Comparison of ENCODE assay signal across 8 mouse cellular contexts in genomic region chrX:48433527-48433899, GRCm38 (mm10). TPM values are rescaled to one million over a fixed set of nuclear protein-coding genes. Genes with fewer than 3 reads are reported as not detected.
A peak's percentile ranks its signal among the peaks of the same experiment; 100 is the strongest.
DNase-seq lines count a peak whose midpoint lies in the region; ATAC-seq and TF ChIP-seq lines count a peak whose summit lies in the region.

No protein-coding gene starts in this region.

- no peak overlapping the region for H3K4me3 ChIP-seq in stomach, embryonic 16.5 days (replicated peaks; ENCODE audit: low read length)
- no peak overlapping the region for H3K4me3 ChIP-seq in stomach, postnatal 0 days (ENCODE audit: low read depth, low read length)
- no peak overlapping the region for H3K4me3 ChIP-seq in midbrain, embryonic 16.5 days (ENCODE audit: low read depth, low read length)

- no peaks in the 10 kb centered on the region for H3K36me3 ChIP-seq in stomach, embryonic 16.5 days (ENCODE audit: control insufficient read depth, insufficient read depth, low read length)
- no peaks in the 10 kb centered on the region for H3K36me3 ChIP-seq in stomach, postnatal 0 days (ENCODE audit: control insufficient read depth, insufficient read depth, low read length)
- H3K36me3 ChIP-seq in midbrain, embryonic 16.5 days (ENCODE audit: control insufficient read depth, insufficient read depth, low read length), result no peaks in the 10 kb centered on the region

- H3K9me3 ChIP-seq in stomach, embryonic 16.5 days (replicated peaks; ENCODE audit: control insufficient read depth, low read length), result no peaks in the 10 kb centered on the region
- H3K9me3 ChIP-seq in stomach, postnatal 0 days (ENCODE audit: control insufficient read depth, low read length), result no peaks in the 10 kb centered on the region
- no peaks in the 10 kb centered on the region for H3K9me3 ChIP-seq in midbrain, embryonic 16.5 days (replicated peaks; ENCODE audit: control insufficient read depth, low read length, poor library complexity, severe bottlenecking)

- WGBS in stomach, embryonic 16.5 days, result 43% methylated on average over 6 of the region's 6 CpGs
- 53% methylated on average over 6 of the region's 6 CpGs for WGBS in stomach, postnatal 0 days
- WGBS in midbrain, embryonic 16.5 days, result 53% methylated on average over 6 of the region's 6 CpGs

- no peak overlapping the region for H3K4me2 ChIP-seq in stomach, embryonic 16.5 days (ENCODE audit: low read depth, low read length)
- no peak overlapping the region for H3K4me2 ChIP-seq in stomach, postnatal 0 days (replicated peaks; ENCODE audit: low read depth)
- no peak overlapping the region for H3K4me2 ChIP-seq in midbrain, embryonic 16.5 days (ENCODE audit: low read length)

- TF ChIP-seq CTCF in stomach, postnatal 0 days (IDR thresholded peaks at IDR 0.05; ENCODE audit: low read depth), result no peak

- no peak for DNase-seq in stomach, postnatal 0 days (ENCODE audit: low spot score)
- peak; percentile 47 for DNase-seq in kidney, postnatal 10 days
- no peak for DNase-seq in adrenal gland, adult 2 months
- DNase-seq in cerebellum, adult 18-20 months, result no peak
- DNase-seq in layer of hippocampus, adult 9-10 months (ENCODE audit: low spot score), result no peak

- ATAC-seq in stomach, embryonic 16.5 days (ENCODE audit: insufficient read depth, low FRiP score), result 0 out of 2 replicates have a peak, but pooled peaks have one; percentile 12
- no peak for ATAC-seq in stomach, postnatal 0 days (ENCODE audit: low FRiP score, low TSS enrichment)
- peak; percentile 82 for ATAC-seq in megakaryocyte, adult 5-6 weeks (ENCODE audit: poor library complexity, severe bottlenecking)
- ATAC-seq in midbrain, embryonic 16.5 days, result no peak

- H3K27me3 ChIP-seq in stomach, embryonic 16.5 days (ENCODE audit: control insufficient read depth, insufficient read depth, low read length), result no peaks in the 10 kb centered on the region
- H3K27me3 ChIP-seq in stomach, postnatal 0 days (ENCODE audit: control insufficient read depth, insufficient read depth, low read length), result no peaks in the 10 kb centered on the region
- no peaks in the 10 kb centered on the region for H3K27me3 ChIP-seq in midbrain, embryonic 16.5 days (ENCODE audit: control insufficient read depth, insufficient read depth, low read depth, low read length)

- no peak for TF ChIP-seq EP300 in stomach, postnatal 0 days (optimal IDR thresholded peaks at IDR 0.05)

- no peak overlapping the region for H3K9ac ChIP-seq in stomach, embryonic 16.5 days (ENCODE audit: low read length)
- no peak overlapping the region for H3K9ac ChIP-seq in stomach, postnatal 0 days (ENCODE audit: low read length)
- H3K9ac ChIP-seq in midbrain, embryonic 16.5 days (ENCODE audit: low read depth, low read length), result no peak overlapping the region

- no peaks in the 10 kb centered on the region for H3K4me1 ChIP-seq in stomach, embryonic 16.5 days (ENCODE audit: control insufficient read depth, insufficient read depth, low read length)
- H3K4me1 ChIP-seq in stomach, postnatal 0 days (replicated peaks; ENCODE audit: control insufficient read depth, insufficient read depth), result no peaks in the 10 kb centered on the region
- H3K4me1 ChIP-seq in midbrain, embryonic 16.5 days (ENCODE audit: control insufficient read depth, insufficient read depth, low read length), result no peaks in the 10 kb centered on the region

- H3K27ac ChIP-seq in stomach, embryonic 16.5 days (ENCODE audit: low read length), result no peak overlapping the region; the same call in 1 of the 2 replicates
- H3K27ac ChIP-seq in stomach, postnatal 0 days (replicated peaks), result no peak overlapping the region
- H3K27ac ChIP-seq in midbrain, embryonic 16.5 days (ENCODE audit: low read length), result no peak overlapping the region

RNA-seq across cellular contexts. Expression of gene Elf4, which starts 29.4 kb away (rescaled TPM):
- 9.1 and 9.3 TPM in 2 replicates for polyA plus RNA-seq in stomach, embryonic 16.5 days (2015; fragmentation: Nextera tagmentation; extraction: Ambion mirVana)
- polyA plus RNA-seq in stomach, postnatal 0 days (2015; fragmentation: Nextera tagmentation; extraction: Ambion mirVana), result 4.1 and 4.5 TPM in 2 replicates
- 122 and 133 TPM in 2 replicates for total RNA-seq in megakaryocyte, adult 5-6 weeks (2015)
- 40.3 and 45.8 TPM in 2 replicates for total RNA-seq in megakaryocyte, adult 5-6 weeks (2017)
- 10 to 100 TPM in 1 of 2 experiments, 1 to 10 TPM in 1; 8.2 to 19.1 TPM for total RNA-seq in adrenal gland, adult 2 months (2021)
- 8.1 and 13.5 TPM in 2 replicates for polyA plus RNA-seq in adrenal gland, adult 2 months (2012; rRNA removed)
- 0.46 and 0.70 TPM in 2 replicates for polyA plus RNA-seq in midbrain, embryonic 16.5 days (2015; fragmentation: Nextera tagmentation; extraction: Ambion mirVana)

Comparison
In these comparisons a context has a peak if more than half of its experiments do, and no peak if none do; other contexts are left out.
1. ATAC-seq: peak in stomach, embryonic 16.5 days (single experiment) and megakaryocyte, adult 5-6 weeks (single experiment); none in stomach, postnatal 0 days (single experiment) and midbrain, embryonic 16.5 days (single experiment).